Mouse (Mus musculus): ENCODE results near the gene Meis1.

Gene Meis1

DNA sequence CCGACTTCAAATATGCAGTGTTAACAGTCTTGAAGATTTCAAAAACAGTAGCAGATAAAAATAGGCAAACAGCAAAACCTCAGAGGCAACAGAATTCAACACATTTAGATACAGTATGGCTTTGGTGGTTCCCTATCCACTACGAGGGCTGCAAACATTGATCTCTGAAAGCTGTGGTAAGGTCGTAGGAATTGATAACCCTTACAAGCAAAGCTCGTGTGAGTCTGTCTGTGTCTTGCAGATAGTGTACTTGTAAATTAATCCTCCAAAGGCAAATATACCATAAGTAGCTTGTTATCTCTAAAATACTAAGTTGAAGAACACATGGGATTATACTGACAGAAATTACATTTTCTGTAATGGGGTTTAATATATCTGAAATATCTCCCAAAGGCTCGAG is 114.5 kb downstream of the Meis1 start:
- no peak for DNase-seq (ENCODE audit: low spot score)

GRCm38 (mm10) chr11:18900489-18900888 is 118.3 kb downstream of the Meis1 start:
- no peak for DNase-seq (ENCODE audit: low spot score)

DNA sequence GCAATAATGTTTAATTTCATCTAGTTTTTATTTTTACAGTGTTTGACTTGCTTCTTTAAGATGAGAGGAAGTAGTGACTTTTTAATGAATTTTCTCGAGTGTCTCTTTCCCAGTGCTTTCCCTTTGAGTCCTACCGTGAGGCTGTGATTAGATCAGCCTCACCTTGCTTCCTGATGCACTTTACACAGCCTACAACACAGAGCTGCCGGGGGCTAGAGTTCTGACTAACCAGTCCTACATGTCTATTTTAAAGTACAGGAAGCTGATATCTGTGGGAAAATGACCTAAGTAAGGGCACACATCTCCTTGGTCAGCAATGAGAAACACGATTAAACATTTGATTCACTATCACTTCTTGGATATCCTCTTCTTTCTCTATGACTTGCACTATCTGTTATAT is 119.9 kb downstream of the Meis1 start:
- DNase-seq (ENCODE audit: low spot score): no peak

GRCm38 (mm10) chr11:18897921-18898646 is 120.7 kb downstream of the Meis1 start:
- DNase-seq (ENCODE audit: low spot score): no peak

DNA sequence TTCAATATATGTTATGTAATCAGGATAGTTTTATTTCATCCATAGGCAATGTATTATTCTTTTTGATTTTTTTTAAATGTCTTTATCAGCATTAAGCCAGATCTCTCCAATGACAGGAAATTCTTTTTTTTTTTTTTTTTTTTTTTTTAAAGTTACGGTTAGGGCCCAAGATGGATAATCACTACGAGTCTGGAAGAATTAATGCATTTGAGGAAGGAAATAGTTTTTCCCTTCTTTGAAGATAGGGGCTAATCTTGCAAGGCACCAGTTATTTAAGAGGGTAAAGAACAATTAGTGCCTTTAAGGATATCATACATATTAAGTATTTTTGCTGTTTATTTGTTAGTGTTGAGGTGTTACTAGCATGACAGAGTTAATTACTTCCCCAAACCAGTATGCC is 121.5 kb downstream of the Meis1 start:
- DNase-seq (ENCODE audit: low spot score): no peak

- no peak for DNase-seq (ENCODE audit: low spot score)
These were observed 126.3 kb downstream of the Meis1 start for GRCm38 (mm10) chr11:18892470-18892869.

GRCm38 (mm10) chr11:18889139-18889538 is 129.6 kb downstream of the Meis1 start:
- DNase-seq (ENCODE audit: low spot score): no peak

GRCm38 (mm10) chr11:18888651-18889050 is 130.1 kb downstream of the Meis1 start:
- DNase-seq (ENCODE audit: low spot score): no peak

GRCm38 (mm10) chr11:18885729-18886325 is 133.0 kb downstream of the Meis1 start:
- DNase-seq (ENCODE audit: low spot score): no peak

DNA sequence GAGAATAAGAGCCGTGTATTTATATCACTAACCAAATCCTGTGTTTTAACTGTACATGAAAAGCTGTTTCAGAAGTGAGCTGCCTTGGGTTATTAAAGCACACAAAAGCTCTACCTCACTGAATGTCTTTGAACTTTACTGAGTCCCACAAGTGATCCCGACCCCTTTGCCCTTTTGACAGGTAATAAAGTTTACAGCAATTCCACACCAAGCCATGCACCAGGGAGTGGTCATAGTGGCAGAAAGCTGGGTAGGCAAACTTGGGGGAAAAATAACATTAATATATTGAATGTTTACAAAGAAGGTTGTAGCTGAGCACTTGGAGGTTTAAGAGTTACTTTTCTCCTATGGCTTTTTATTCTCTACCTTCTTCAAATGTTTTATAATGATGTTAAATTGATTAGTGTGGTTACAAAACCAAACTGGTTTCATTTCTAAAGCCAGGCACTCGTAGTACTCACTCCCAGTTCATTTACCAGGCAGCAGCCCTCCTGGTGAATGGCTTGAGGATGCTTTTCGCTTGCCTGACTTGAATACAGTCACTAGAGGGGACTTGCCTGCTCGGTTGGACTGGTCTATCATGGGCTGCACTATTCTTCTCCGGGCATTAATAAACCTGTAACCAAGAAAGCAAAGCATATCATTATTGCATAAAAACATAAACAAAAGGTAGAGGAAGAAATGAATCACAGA is 133.6 kb downstream of the Meis1 start:
- DNase-seq (ENCODE audit: low spot score): no peak

- no peak for DNase-seq (ENCODE audit: low spot score)
These were observed 134.8 kb downstream of the Meis1 start for GRCm38 (mm10) chr11:18883987-18884386.

- no peak for DNase-seq (ENCODE audit: low spot score)
These were observed 135.3 kb downstream of the Meis1 start for GRCm38 (mm10) chr11:18883507-18883881.

DNA sequence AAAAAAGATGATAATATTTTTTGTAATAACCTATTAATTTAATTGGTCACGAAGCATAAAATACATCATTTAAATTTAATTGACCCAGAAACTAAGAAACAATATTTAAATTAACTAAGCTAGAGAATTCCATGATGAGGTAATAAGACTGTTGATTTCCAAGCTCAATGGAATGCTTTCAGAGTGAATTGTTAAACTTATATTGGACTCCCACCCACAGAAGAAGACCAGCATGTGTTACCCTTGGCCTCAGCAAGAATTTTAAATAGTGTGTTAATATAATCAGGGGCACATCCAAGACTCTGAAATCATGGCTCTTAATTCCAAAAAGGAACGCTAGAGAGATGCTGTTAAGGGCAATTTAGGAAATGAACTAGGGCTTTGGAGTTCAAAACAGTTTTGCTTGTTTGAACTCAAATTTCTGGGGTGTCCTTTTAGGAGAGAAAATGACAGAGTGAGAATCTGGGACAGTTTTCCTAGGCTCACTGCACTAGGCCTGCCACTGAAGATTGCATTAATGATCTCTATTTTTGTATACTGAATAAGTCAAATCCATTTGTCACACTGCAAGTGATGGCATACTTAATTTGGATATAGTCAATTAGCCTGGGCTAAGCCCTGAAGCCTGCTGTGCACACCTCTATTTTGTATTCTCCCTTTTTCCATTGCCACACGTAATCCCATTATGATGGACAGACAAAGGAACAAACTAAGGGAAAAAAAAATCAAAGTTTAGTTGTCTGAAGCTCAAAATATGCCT is 135.9 kb downstream of the Meis1 start:
- DNase-seq (ENCODE audit: low spot score): no peak

DNA sequence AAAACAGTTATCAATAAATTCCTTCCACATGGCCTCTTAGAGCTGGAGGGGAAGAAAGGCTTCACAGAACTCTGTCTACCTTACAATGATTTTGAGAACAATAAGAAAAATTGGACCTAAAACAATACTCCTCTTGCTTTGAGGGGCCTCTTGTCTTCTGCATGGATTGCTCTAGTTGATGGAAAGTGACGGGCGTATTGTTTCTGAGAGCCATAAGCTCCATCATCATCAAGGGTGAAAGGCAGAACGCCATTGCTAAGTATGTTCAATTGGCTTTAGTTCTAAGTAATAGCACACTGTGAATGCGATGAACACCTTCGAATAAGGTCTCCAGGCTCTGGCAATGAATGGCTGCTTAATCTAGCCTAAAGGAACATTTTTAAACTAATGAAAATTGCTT is 136.5 kb downstream of the Meis1 start:
- DNase-seq (ENCODE audit: low spot score): no peak

GRCm38 (mm10) chr11:18880806-18881205 is 138.0 kb downstream of the Meis1 start:
- DNase-seq (ENCODE audit: low spot score): no peak

- no peak for DNase-seq (ENCODE audit: low spot score)
These were observed 139.3 kb downstream of the Meis1 start for GRCm38 (mm10) chr11:18879456-18879818.

GRCm38 (mm10) chr11:18878748-18879455 is 139.9 kb downstream of the Meis1 start:
- DNase-seq (ENCODE audit: low spot score): no peak

DNA sequence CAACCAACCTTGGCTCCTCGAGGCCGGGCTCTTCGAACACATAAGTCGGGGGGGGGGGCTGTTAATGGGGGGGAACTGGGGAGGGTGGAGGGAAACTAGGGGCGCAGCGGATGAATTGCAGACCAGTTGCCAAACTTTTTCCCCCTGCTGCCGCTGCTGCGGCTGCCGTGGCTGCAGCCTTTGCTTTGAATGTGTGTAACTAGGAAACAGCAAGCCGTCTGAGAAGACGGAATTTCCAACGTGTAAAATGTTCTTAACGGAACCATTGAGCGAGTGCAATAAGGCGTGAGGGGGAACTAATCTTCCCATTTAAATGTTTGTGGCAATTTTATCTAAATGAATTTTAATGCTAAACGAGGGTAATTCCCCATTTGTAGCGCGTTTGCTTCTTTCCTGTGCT is 140.8 kb downstream of the Meis1 start:
- DNase-seq (ENCODE audit: low spot score): no peak

- DNase-seq (ENCODE audit: low spot score): no peak
These were observed 141.2 kb downstream of the Meis1 start for GRCm38 (mm10) chr11:18877626-18878011.

- DNase-seq (ENCODE audit: low spot score): no peak
These were observed 141.7 kb downstream of the Meis1 start for GRCm38 (mm10) chr11:18876886-18877625.
